Mouse (Mus musculus): ENCODE measurements at regions not wholly inside any gene's neighbourhood (a gene's known extent, or its start where the extent isn't known, plus 50 kb on each side); places are given as distances from the start of the nearest gene placed in this dataset.

GRCm38 (mm10) chr4:12263746-12264145 is 91.9 kb upstream of the Fam92a start:
- DNase-seq (ENCODE audit: low spot score in 2 of 2): no peak

- no peak for DNase-seq (ENCODE audit: low spot score in 2 of 2)
Measured at GRCm38 (mm10) chr4:12263197-12263596, 91.4 kb upstream of the Fam92a start.

GRCm38 (mm10) chr4:12247994-12248393 is 76.2 kb upstream of the Fam92a start:
- no peak for DNase-seq (ENCODE audit: low spot score in 2 of 2)

GRCm38 (mm10) chr4:12246595-12246994 is 74.8 kb upstream of the Fam92a start:
- DNase-seq (ENCODE audit: low spot score in 2 of 2): no peak

GRCm38 (mm10) chr4:12240941-12241571 is 69.2 kb upstream of the Fam92a start:
- peak; percentile 7 to 54 for DNase-seq (ENCODE audit: low spot score in 2 of 2)

- peak in 1 of 2 experiments; percentile 31 for DNase-seq (ENCODE audit: low spot score in 2 of 2)
Measured at GRCm38 (mm10) chr4:12230731-12231130, 58.9 kb upstream of the Fam92a start.

Data from spleen, postnatal 10 days (tissue).